Mouse (Mus musculus) forebrain, embryonic 10.5 days (tissue): Measurements from ENCODE around the gene Klf13. TPM values are rescaled to one million over a fixed set of nuclear protein-coding genes. Genes with fewer than 3 reads are reported as not detected.

Experiments used
- DNase-seq: peaks from one replicate; pipeline ENCODE4 v3.0.0-alpha.2; 2017; ENCODE audit warnings: low spot score; ENCODE audit errors: extremely low spot score
- H3K27ac ChIP-seq: fragments of 300-500 bp; sonication (generic); 2 replicates; pipeline ENCODE4 v1.5.1; 2016; ENCODE audit warnings: mild to moderate bottlenecking
- H3K27me3 ChIP-seq: fragments of 300-500 bp; sonication (generic); 2 replicates; pipeline ENCODE4 v1.6.1; 2016; ENCODE audit warnings: mild to moderate bottlenecking; ENCODE audit not compliant: poor library complexity, severe bottlenecking
- H3K36me3 ChIP-seq: fragments of 300-500 bp; sonication (generic); replicated peaks from 2 replicates; pipeline ENCODE4 v1.6.1; 2016; ENCODE audit warnings: mild to moderate bottlenecking, moderate library complexity
- H3K4me1 ChIP-seq: fragments of 300-500 bp; sonication (generic); 2 replicates; pipeline ENCODE4 v1.6.1; 2016
- H3K4me3 ChIP-seq: fragments of 300-500 bp; sonication (generic); 2 replicates; pipeline ENCODE4 v1.5.1; 2016; ENCODE audit warnings: mild to moderate bottlenecking, moderate library complexity
- H3K9me3 ChIP-seq: fragments of 300-500 bp; sonication (generic); 2 replicates; pipeline ENCODE4 v1.6.1; 2016; ENCODE audit warnings: mild to moderate bottlenecking, moderate library complexity
- WGBS: fragments of 180-500 bp; shearing (Covaris S2); methylation state at CpG from one replicate; pipeline ENCODE4 v1.1.7; 2016; 5-methylcytosine and 5-hydroxymethylcytosine counted together
- polyA plus RNA-seq: library from polyadenylated mRNA; unstranded; fragments of >200 nt; fragmentation: Nextera tagmentation; extraction: Ambion mirVana; gene quantifications from 2 replicates; pipeline ENCODE4 v1.2.1, GENCODE M21; 2016

Gene Klf13
- polyA plus RNA-seq: 23.1 and 23.8 TPM in 2 replicates

- H3K27me3 ChIP-seq: peaks cover 20% of the 10 kb centered on the region
- peak within 1 kb of the TSS; percentile 93 for H3K4me3 ChIP-seq
- DNase-seq: peak; percentile 96
- peaks cover 50% of the 10 kb centered on the region for H3K4me1 ChIP-seq
- H3K9me3 ChIP-seq: no peaks in the 10 kb centered on the region
- under 1% methylated on average over 48 of the region's 50 CpGs for WGBS
- no peaks in the 10 kb centered on the region for H3K36me3 ChIP-seq
- H3K27ac ChIP-seq: peak within 1 kb of the TSS; percentile 95
Measured at GRCm38 (mm10) chr7:63938914-63939396, at the start of gene Klf13. Gene Klf13, minus strand, starts transcription at chr7:63938915.

GRCm38 (mm10) chr7:63988391-63988790 is 49.7 kb upstream of the Klf13 start:
- no peaks in the 10 kb centered on the region for H3K27me3 ChIP-seq
- H3K4me3 ChIP-seq: no peak overlapping the region
- 92% methylated on average over 2 of the region's 2 CpGs for WGBS
- H3K9me3 ChIP-seq: no peaks in the 10 kb centered on the region
- H3K27ac ChIP-seq: no peak overlapping the region
- no peak for DNase-seq
- no peaks in the 10 kb centered on the region for H3K36me3 ChIP-seq
- peaks cover 17% of the 10 kb centered on the region for H3K4me1 ChIP-seq

GRCm38 (mm10) chr7:63986407-63987182 is 47.9 kb upstream of the Klf13 start:
- Histone ChIP-seq H3K4me1 (peaks cover 17% of the 10 kb centered on the region), H3K27ac (peak overlapping the region; percentile 78), H3K4me3 (no peak overlapping the region), H3K36me3 (no peaks in the 10 kb centered on the region), H3K9me3 (no peaks in the 10 kb centered on the region), H3K27me3 (no peaks in the 10 kb centered on the region)
- DNase-seq: no peak
- WGBS: 39% methylated on average over 12 of the region's 12 CpGs

- no peaks in the 10 kb centered on the region for H3K27me3 ChIP-seq
- WGBS: 71% methylated on average over 9 of the region's 9 CpGs
- H3K36me3 ChIP-seq: no peaks in the 10 kb centered on the region
- H3K27ac ChIP-seq: peak overlapping the region; percentile 78
- no peak for DNase-seq
- H3K9me3 ChIP-seq: no peaks in the 10 kb centered on the region
- H3K4me3 ChIP-seq: no peak overlapping the region
- peaks cover 17% of the 10 kb centered on the region for H3K4me1 ChIP-seq
Measured at GRCm38 (mm10) chr7:63985696-63986406, 47.1 kb upstream of the Klf13 start.

DNA sequence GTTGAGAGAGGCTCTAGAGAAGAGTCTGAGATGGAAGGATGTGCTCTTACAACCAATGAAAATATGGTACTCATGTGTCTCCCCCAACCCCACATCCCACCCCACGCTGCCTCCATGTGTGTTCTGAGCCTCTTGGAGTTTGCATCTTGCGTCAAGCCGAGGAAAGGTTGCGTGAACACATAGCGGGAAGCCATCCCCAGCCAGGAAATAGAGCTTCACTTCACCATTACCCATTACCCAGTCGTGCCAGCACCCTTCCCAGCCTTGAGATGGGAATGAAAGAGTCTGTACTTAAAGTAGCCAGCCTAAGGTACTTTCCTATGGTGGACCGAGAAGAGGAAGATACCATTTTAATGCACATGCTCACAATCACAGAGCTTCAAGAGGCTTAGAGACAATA is 46.6 kb upstream of the Klf13 start:
- Histone ChIP-seq H3K4me3 (no peak overlapping the region), H3K4me1 (peaks cover 17% of the 10 kb centered on the region), H3K27me3 (no peaks in the 10 kb centered on the region), H3K36me3 (no peaks in the 10 kb centered on the region), H3K9me3 (no peaks in the 10 kb centered on the region), H3K27ac (no peak overlapping the region)
- no peak for DNase-seq
- 87% methylated on average over 7 of the region's 7 CpGs for WGBS

- no peaks in the 10 kb centered on the region for H3K9me3 ChIP-seq
- no peaks in the 10 kb centered on the region for H3K36me3 ChIP-seq
- H3K4me3 ChIP-seq: no peak overlapping the region
- WGBS: 91% methylated on average over 2 of the region's 2 CpGs
- H3K27ac ChIP-seq: no peak overlapping the region
- peaks cover 17% of the 10 kb centered on the region for H3K4me1 ChIP-seq
- no peaks in the 10 kb centered on the region for H3K27me3 ChIP-seq
- no peak for DNase-seq
Measured at GRCm38 (mm10) chr7:63984329-63984728, 45.6 kb upstream of the Klf13 start.

DNA sequence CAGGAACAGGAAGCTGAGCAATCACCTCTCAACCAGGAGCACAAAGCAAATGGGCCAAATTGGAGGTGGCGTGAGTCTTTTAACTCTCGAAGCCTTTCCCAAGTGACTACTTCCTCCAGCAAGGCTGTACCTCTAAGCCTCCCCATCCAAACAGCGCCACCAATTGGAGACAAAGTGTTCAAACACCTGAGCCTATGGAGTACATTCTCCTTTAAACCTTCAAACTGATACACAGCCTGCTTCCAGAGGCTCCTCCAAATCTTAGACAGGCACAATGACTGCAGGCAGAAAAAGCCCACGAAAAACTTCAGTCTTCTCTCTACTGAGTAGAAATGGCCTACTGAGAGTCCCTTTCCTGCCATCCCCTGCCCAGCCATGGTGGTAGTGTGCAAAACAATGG is 38.9 kb upstream of the Klf13 start:
- Histone ChIP-seq H3K4me3 (no peak overlapping the region), H3K4me1 (no peaks in the 10 kb centered on the region), H3K9me3 (no peaks in the 10 kb centered on the region; the same call in 1 of the 2 replicates), H3K36me3 (no peaks in the 10 kb centered on the region), H3K27me3 (no peaks in the 10 kb centered on the region), H3K27ac (no peak overlapping the region)
- WGBS: 87% methylated on average over 4 of the region's 4 CpGs
- no peak for DNase-seq

DNA sequence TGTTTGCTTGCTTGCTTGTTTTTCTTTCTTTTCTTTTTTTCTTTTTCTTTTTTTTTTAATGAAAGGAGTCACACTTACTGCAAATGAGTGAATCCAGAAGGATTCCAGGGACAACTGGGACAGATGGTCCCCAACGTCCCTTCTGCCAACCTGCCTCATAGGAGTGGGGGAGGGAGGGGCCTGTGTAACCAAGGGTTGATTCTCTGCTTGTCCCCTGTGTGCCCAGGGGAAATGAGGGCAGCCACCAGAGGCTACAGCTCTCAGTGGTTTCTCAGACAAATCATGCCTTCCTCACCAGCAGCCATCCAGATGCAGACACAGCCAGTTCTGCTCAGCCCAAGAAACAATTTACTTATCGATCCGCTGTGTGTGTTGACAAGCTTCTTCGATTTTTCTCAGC is 32.3 kb upstream of the Klf13 start:
- H3K27ac ChIP-seq: 0 out of 2 replicates have a peak overlapping the region, but pooled peaks have one; percentile 11
- 75% methylated on average over 4 of the region's 4 CpGs for WGBS
- no peak for DNase-seq
- H3K27me3 ChIP-seq: no peaks in the 10 kb centered on the region; the same call in 1 of the 2 replicates
- H3K4me3 ChIP-seq: no peak overlapping the region
- no peaks in the 10 kb centered on the region for H3K36me3 ChIP-seq
- H3K9me3 ChIP-seq: no peaks in the 10 kb centered on the region
- H3K4me1 ChIP-seq: peaks cover 17% of the 10 kb centered on the region

- no peaks in the 10 kb centered on the region for H3K9me3 ChIP-seq
- no peaks in the 10 kb centered on the region; the same call in 1 of the 2 replicates for H3K27me3 ChIP-seq
- peaks cover 26% of the 10 kb centered on the region for H3K4me1 ChIP-seq
- H3K36me3 ChIP-seq: no peaks in the 10 kb centered on the region
- WGBS: 41% methylated on average over 3 of the region's 3 CpGs
- DNase-seq: no peak
- H3K27ac ChIP-seq: no peak overlapping the region
- H3K4me3 ChIP-seq: no peak overlapping the region
Measured at GRCm38 (mm10) chr7:63969941-63970340, 31.2 kb upstream of the Klf13 start.

DNA sequence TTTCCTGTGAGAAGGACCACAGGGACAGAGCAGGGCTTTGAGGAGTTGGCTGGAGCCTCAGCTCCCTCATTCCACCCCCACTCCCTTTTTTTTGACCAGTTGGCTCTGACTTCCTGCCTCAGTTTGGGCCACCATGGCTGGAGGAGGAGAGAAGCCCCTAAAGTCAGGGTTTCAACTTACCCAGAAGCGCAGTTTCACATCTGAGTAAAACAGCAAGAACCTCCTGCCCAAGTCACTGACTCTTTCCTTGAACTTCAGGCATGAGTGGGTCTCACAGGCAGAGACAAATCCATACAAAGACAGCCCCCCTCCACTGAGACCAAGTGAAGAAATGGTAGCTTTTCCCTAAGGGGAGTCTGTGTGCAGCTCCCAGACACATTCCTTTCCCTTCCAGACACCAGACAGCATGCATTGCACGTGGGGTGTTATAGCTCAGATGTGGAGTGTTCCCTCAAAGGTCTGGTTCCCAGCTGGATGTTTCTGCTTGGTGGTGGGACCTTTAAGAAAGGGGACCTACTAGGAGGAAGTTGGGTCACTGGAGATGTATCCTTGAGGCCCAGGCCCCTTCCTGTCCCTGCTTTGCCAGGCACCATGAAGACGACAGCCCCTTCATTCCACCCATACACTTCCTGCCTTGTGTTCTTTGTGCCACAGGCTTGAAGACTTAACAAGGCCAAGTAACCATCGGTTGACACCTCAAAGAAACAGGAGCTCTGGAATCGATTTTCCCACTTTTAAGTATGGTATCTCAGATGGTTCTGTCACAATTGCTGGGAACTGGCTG is 27.1 kb upstream of the Klf13 start:
- DNase-seq: no peak
- peaks cover 22% of the 10 kb centered on the region for H3K4me1 ChIP-seq
- peak overlapping the region; percentile 48; the same call in 1 of the 2 replicates for H3K27ac ChIP-seq
- no peak overlapping the region for H3K4me3 ChIP-seq
- WGBS: 81% methylated on average over 5 of the region's 5 CpGs
- no peaks in the 10 kb centered on the region for H3K9me3 ChIP-seq
- H3K36me3 ChIP-seq: no peaks in the 10 kb centered on the region
- H3K27me3 ChIP-seq: no peaks in the 10 kb centered on the region; the same call in 1 of the 2 replicates

GRCm38 (mm10) chr7:63965135-63965534 is 26.4 kb upstream of the Klf13 start:
- Histone ChIP-seq H3K4me1 (peaks cover 16% of the 10 kb centered on the region), H3K4me3 (no peak overlapping the region), H3K27me3 (no peaks in the 10 kb centered on the region; the same call in 1 of the 2 replicates), H3K36me3 (no peaks in the 10 kb centered on the region), H3K9me3 (no peaks in the 10 kb centered on the region), H3K27ac (peak overlapping the region; percentile 48; the same call in 1 of the 2 replicates)
- 88% methylated on average over 2 of the region's 2 CpGs for WGBS
- DNase-seq: no peak

DNA sequence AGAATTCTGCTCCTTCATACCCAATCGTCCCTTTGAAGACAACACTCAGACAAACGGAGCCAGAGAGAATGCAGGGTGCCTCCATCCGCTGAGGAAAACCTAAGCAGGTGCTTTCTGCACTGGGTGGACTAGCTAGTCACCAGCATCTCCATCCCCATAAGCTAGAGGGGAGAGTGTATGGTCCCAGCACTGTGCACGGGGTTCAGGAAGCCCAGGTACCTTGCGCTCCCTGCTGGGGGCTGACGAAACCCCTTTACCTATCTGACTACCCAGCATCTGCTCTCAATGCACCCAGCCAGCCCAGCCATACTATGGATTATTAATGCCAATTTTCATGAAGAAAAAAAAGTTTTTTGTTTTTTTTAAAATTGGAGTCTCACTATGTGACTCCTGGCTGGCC is 25.4 kb upstream of the Klf13 start:
- H3K4me3 ChIP-seq: no peak overlapping the region
- H3K9me3 ChIP-seq: no peaks in the 10 kb centered on the region
- no peaks in the 10 kb centered on the region for H3K36me3 ChIP-seq
- WGBS: 71% methylated on average over 6 of the region's 6 CpGs
- no peaks in the 10 kb centered on the region; the same call in 1 of the 2 replicates for H3K27me3 ChIP-seq
- no peak for DNase-seq
- H3K27ac ChIP-seq: no peak overlapping the region
- peaks cover 11% of the 10 kb centered on the region for H3K4me1 ChIP-seq
